Mouse (Mus musculus) intestine, embryonic 14.5 days (tissue): ENCODE measurements at regions not wholly inside any gene's neighbourhood (a gene's known extent, or its start where the extent isn't known, plus 50 kb on each side); places are given as distances from the start of the nearest gene placed in this dataset.
A peak's percentile ranks its signal among the peaks of the same experiment; 100 is the strongest.

ENCODE experiments used
- ATAC-seq: fragments of 200-750 bp; cut with Nextera tagmentation; replicated peaks from 2 replicates; pipeline ENCODE4 v1.8.0; 2017; ENCODE audit warnings: low read depth, moderate number of reproducible peaks, moderate TSS enrichment, moderate library complexity; ENCODE audit not compliant: low FRiP score, low TSS enrichment
- DNase-seq: peaks from one replicate; pipeline ENCODE4 v3.0.0-alpha.2; 2018; ENCODE audit warnings: low spot score
- H3K27ac ChIP-seq: fragments of 300-500 bp; sonication (generic); 2 replicates; pipeline ENCODE4 v1.5.1; 2014; ENCODE audit warnings: low read depth, mild to moderate bottlenecking, control low read depth
- H3K27me3 ChIP-seq: fragments of 300-500 bp; sonication (generic); replicated peaks from 2 replicates; pipeline ENCODE4 v1.6.1; 2014; ENCODE audit warnings: low read length, control low read depth; ENCODE audit not compliant: control insufficient read depth, insufficient read depth
- H3K36me3 ChIP-seq: fragments of 300-500 bp; sonication (generic); 2 replicates; pipeline ENCODE4 v1.6.1; 2014; ENCODE audit warnings: low read length, control low read depth; ENCODE audit not compliant: control insufficient read depth, insufficient read depth
- H3K4me1 ChIP-seq: fragments of 300-500 bp; sonication (generic); replicated peaks from 2 replicates; pipeline ENCODE4 v1.6.1; 2014; ENCODE audit warnings: low read length, control low read depth, mixed read lengths; ENCODE audit not compliant: control insufficient read depth, insufficient read depth
- H3K4me2 ChIP-seq: fragments of 300-500 bp; sonication (generic); 2 replicates; pipeline ENCODE4 v1.6.1; 2014; ENCODE audit warnings: low read length
- H3K4me3 ChIP-seq: fragments of 300-500 bp; sonication (generic); 2 replicates; pipeline ENCODE4 v1.5.1; 2014; ENCODE audit warnings: low read depth, low read length, control low read depth, mixed read lengths
- H3K9ac ChIP-seq: fragments of 300-500 bp; sonication (generic); 2 replicates; pipeline ENCODE4 v1.6.1; 2014; ENCODE audit warnings: mild to moderate bottlenecking, low read length
- H3K9me3 ChIP-seq: fragments of 300-500 bp; sonication (generic); 2 replicates; pipeline ENCODE4 v1.6.1; 2016; ENCODE audit warnings: low read length, control low read depth; ENCODE audit not compliant: control insufficient read depth
- WGBS: fragments of 180-500 bp; shearing (Covaris S2); extraction: QIAGEN DNeasy Blood & Tissue Kit; methylation state at CpG from one replicate; pipeline ENCODE4 v1.1.7; 2014; 5-methylcytosine and 5-hydroxymethylcytosine counted together

GRCm38 (mm10) chr19:15803131-15803889 lies 143.8 kb downstream of the Psat1 start:
- Histone ChIP-seq H3K4me1 (peaks cover 12% of the 10 kb centered on the region), H3K9ac (no peak overlapping the region), H3K36me3 (no peaks in the 10 kb centered on the region), H3K9me3 (no peaks in the 10 kb centered on the region), H3K4me2 (no peak overlapping the region), H3K27ac (no peak overlapping the region), H3K27me3 (no peaks in the 10 kb centered on the region), H3K4me3 (no peak overlapping the region)
- ATAC-seq, result no peak
- WGBS, result 53% methylated on average over 8 of the region's 8 CpGs
- no peak for DNase-seq

GRCm38 (mm10) chr19:15802641-15803040 lies 144.5 kb downstream of the Psat1 start:
- Histone ChIP-seq H3K9me3 (no peaks in the 10 kb centered on the region), H3K4me3 (no peak overlapping the region), H3K36me3 (no peaks in the 10 kb centered on the region), H3K27ac (no peak overlapping the region), H3K9ac (no peak overlapping the region), H3K27me3 (no peaks in the 10 kb centered on the region), H3K4me2 (no peak overlapping the region), H3K4me1 (peaks cover 12% of the 10 kb centered on the region)
- ATAC-seq (no peak), DNase-seq (no peak)
- 74% methylated on average over 5 of the region's 5 CpGs for WGBS

GRCm38 (mm10) chr19:15801811-15802486 lies 145.2 kb downstream of the Psat1 start:
- peaks cover 12% of the 10 kb centered on the region for H3K4me1 ChIP-seq
- no peak overlapping the region for H3K9ac ChIP-seq
- peak overlapping the region; percentile 20; the same call in 1 of the 2 replicates for H3K4me3 ChIP-seq
- WGBS, result 6% methylated on average over 17 of the region's 17 CpGs
- H3K36me3 ChIP-seq, result no peaks in the 10 kb centered on the region
- peak overlapping the region; percentile 51 for H3K4me2 ChIP-seq
- no peaks in the 10 kb centered on the region for H3K9me3 ChIP-seq
- DNase-seq (peak; percentile 85), ATAC-seq (peak; percentile 75)
- no peak overlapping the region for H3K27ac ChIP-seq
- H3K27me3 ChIP-seq, result no peaks in the 10 kb centered on the region

- 0 out of 2 replicates have a peak overlapping the region, but pooled peaks have one; percentile 16 for H3K27ac ChIP-seq
- peak; percentile 65 for DNase-seq
These were observed 146.1 kb downstream of the Psat1 start for GRCm38 (mm10) chr19:15800856-15801706.

GRCm38 (mm10) chr19:15796466-15796865 lies 150.7 kb downstream of the Psat1 start:
- 35% methylated on average over 4 of the region's 4 CpGs for WGBS
- Histone ChIP-seq H3K4me2 (no peak overlapping the region), H3K4me1 (peaks cover 7% of the 10 kb centered on the region), H3K36me3 (no peaks in the 10 kb centered on the region), H3K9ac (no peak overlapping the region), H3K4me3 (no peak overlapping the region), H3K27me3 (no peaks in the 10 kb centered on the region), H3K27ac (no peak overlapping the region), H3K9me3 (no peaks in the 10 kb centered on the region)
- no peak for ATAC-seq
- DNase-seq, result no peak

More at GRCm38 (mm10) chr19:15800856-15801706, 146.1 kb downstream of the Psat1 start:
- no peaks in the 10 kb centered on the region for H3K9me3 ChIP-seq
- no peaks in the 10 kb centered on the region for H3K36me3 ChIP-seq
- no peaks in the 10 kb centered on the region for H3K27me3 ChIP-seq
- peak overlapping the region; percentile 51 for H3K4me2 ChIP-seq
- ATAC-seq, result no peak; the same call in 1 of the 2 replicates
- H3K9ac ChIP-seq, result no peak overlapping the region
- H3K4me1 ChIP-seq, result peaks cover 12% of the 10 kb centered on the region
- WGBS, result 18% methylated on average over 16 of the region's 16 CpGs
- H3K4me3 ChIP-seq, result peak overlapping the region; percentile 20

- Histone ChIP-seq H3K27ac (no peak overlapping the region), H3K4me2 (no peak overlapping the region), H3K4me3 (no peak overlapping the region), H3K27me3 (no peaks in the 10 kb centered on the region), H3K4me1 (peaks cover 9% of the 10 kb centered on the region; the same call in 1 of the 2 replicates), H3K9ac (no peak overlapping the region), H3K36me3 (no peaks in the 10 kb centered on the region), H3K9me3 (no peaks in the 10 kb centered on the region)
- DNase-seq (no peak), ATAC-seq (no peak)
- WGBS, result 66% methylated on average over 4 of the region's 4 CpGs
These were observed 155.2 kb downstream of the Psat1 start for GRCm38 (mm10) chr19:15791942-15792341.

- H3K9me3 ChIP-seq, result no peaks in the 10 kb centered on the region
- H3K36me3 ChIP-seq, result no peaks in the 10 kb centered on the region
- no peaks in the 10 kb centered on the region for H3K27me3 ChIP-seq
- no peak overlapping the region for H3K27ac ChIP-seq
- DNase-seq, result no peak
- H3K4me2 ChIP-seq, result peak overlapping the region; percentile 30
- no peak overlapping the region for H3K4me3 ChIP-seq
- H3K9ac ChIP-seq, result no peak overlapping the region
- WGBS, result 34% methylated on average over 12 of the region's 12 CpGs
- H3K4me1 ChIP-seq, result peaks cover 9% of the 10 kb centered on the region; the same call in 1 of the 2 replicates
- no peak for ATAC-seq
These were observed 155.7 kb downstream of the Psat1 start for GRCm38 (mm10) chr19:15791264-15791913.
